Mouse (Mus musculus) CH12.LX (cell line): Measurements from ENCODE around the gene Alpk1.

ENCODE experiments used
- CHD1 ChIP-seq: IDR thresholded peaks from 2 replicates; pipeline ENCODE4 v1.6.1; 2012; ENCODE audit warnings: low read depth, low read length, improper control_type of control experiment, inconsistent platforms
- CTCF ChIP-seq, 2 experiments: IDR thresholded peaks in 1 of 2; conservative IDR thresholded peaks in 1 of 2; 2 replicates each; pipeline ENCODE4 v1.5.1; 2011 to 2012; ENCODE audit warnings: low read depth in 2 of 2, low read length in 2 of 2, improper control_type of control experiment in 1 of 2, inconsistent platforms in 1 of 2, mild to moderate bottlenecking in 1 of 2, moderate library complexity in 1 of 2
- E2F4 ChIP-seq: IDR thresholded peaks from 2 replicates; pipeline ENCODE4 v1.6.1; 2011; ENCODE audit warnings: low read depth, low read length, improper control_type of control experiment; ENCODE audit not compliant: insufficient replicate concordance
- MAX ChIP-seq: IDR thresholded peaks from 2 replicates; pipeline ENCODE4 v1.6.1; 2011; ENCODE audit warnings: low read length, improper control_type of control experiment
- POLR2A ChIP-seq: IDR thresholded peaks from 2 replicates; pipeline ENCODE4 v1.6.1; 2011; ENCODE audit warnings: low read depth, mild to moderate bottlenecking, improper control_type of control experiment, low read length
- TBP ChIP-seq: conservative IDR thresholded peaks from 2 replicates; pipeline ENCODE4 v1.6.1; 2011; ENCODE audit warnings: low read depth, low read length, improper control_type of control experiment

DNA sequence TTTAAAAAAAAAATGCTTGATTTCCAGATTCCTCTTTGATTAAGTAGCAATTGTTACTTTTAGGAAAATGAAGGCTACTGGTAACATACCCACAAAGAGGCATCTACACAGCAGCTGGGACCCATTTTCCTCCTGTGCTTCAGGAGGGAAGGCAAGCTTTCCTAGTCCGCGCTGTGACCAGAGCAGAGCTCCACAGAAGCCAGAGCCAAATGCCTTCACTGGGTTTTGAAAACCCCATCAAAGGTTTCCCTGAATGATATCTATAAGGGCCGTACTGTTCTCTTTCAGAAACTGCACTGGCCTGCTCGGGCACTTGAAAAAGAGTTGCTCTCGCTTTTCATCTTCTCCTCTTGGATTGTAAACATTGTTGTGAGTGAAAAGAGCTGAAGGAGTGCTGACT lies 60.7 kb downstream of the Alpk1 start:
- TF ChIP-seq MAX (no peak), POLR2A (no peak), E2F4 (no peak), CTCF (conservative IDR thresholded peaks at IDR 0.05 in 1 of 2, IDR thresholded peaks at IDR 0.05 in 1 of 2; ENCODE audit: low read depth in 2 of 2, low read length in 2 of 2) (no peak), TBP (no peak), CHD1 (no peak)
